Mouse (Mus musculus) forebrain, embryonic 12.5 days (tissue): ENCODE measurements around the gene Fan1. TPM values are rescaled to one million over a fixed set of nuclear protein-coding genes. Genes with fewer than 3 reads are reported as not detected.

Experiments
- ATAC-seq: fragments of 200-750 bp; cut with Nextera tagmentation; 2 replicates; pipeline ENCODE4 v1.8.0; 2017; ENCODE audit warnings: moderate TSS enrichment; ENCODE audit not compliant: low FRiP score
- H3K27ac ChIP-seq: fragments of 300-500 bp; sonication (generic); 2 replicates; pipeline ENCODE4 v1.5.1; 2016; ENCODE audit warnings: mild to moderate bottlenecking
- H3K27me3 ChIP-seq: fragments of 300-500 bp; sonication (generic); 2 replicates; pipeline ENCODE4 v1.6.1; 2016; ENCODE audit warnings: mild to moderate bottlenecking
- H3K36me3 ChIP-seq: fragments of 300-500 bp; sonication (generic); replicated peaks from 2 replicates; pipeline ENCODE4 v1.6.1; 2016; ENCODE audit warnings: mild to moderate bottlenecking
- H3K4me1 ChIP-seq: fragments of 300-500 bp; sonication (generic); 2 replicates; pipeline ENCODE4 v1.6.1; 2016
- H3K4me2 ChIP-seq: fragments of 300-500 bp; sonication (generic); 2 replicates; pipeline ENCODE4 v1.6.1; 2016; ENCODE audit warnings: mild to moderate bottlenecking, moderate library complexity
- H3K4me3 ChIP-seq: fragments of 300-500 bp; sonication (generic); replicated peaks from 2 replicates; pipeline ENCODE4 v1.5.1; 2016; ENCODE audit warnings: mild to moderate bottlenecking
- H3K9ac ChIP-seq: fragments of 300-500 bp; sonication (generic); 2 replicates; pipeline ENCODE4 v1.6.1; 2016; ENCODE audit warnings: mild to moderate bottlenecking
- H3K9me3 ChIP-seq: fragments of 300-500 bp; sonication (generic); 2 replicates; pipeline ENCODE4 v1.6.1; 2016
- WGBS: fragments of 180-500 bp; shearing (Covaris S2); methylation state at CpG from one replicate; pipeline ENCODE4 v1.1.7; 2016; 5-methylcytosine and 5-hydroxymethylcytosine counted together
- polyA plus RNA-seq: library from polyadenylated mRNA; unstranded; fragments of >200 nt; fragmentation: Nextera tagmentation; extraction: Ambion mirVana; gene quantifications from 2 replicates; pipeline ENCODE4 v1.2.1, GENCODE M21; 2016

The Fan1 gene
- polyA plus RNA-seq, 1 experiment from 2014 or later: 10.2 TPM

DNA sequence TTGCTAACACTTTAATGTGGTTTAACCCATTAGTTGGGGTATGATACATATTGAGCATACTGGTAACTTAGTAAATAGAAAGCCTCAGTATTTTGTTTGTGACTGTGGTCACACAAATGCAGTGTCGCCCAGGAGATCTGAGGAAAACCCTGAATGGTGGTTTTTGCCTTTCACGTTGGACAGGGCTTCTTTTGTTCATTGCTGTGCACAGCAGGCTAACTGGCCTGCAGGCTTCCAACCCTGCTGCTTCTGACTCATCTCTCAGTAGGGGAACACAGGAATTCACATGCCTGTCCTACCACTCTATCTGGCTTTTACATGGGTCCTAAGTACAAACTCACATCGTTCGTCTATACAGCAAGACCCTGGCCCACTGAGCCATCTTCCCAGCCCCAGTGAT, 52.2 kb downstream of the Fan1 start:
- 73% methylated on average over 4 of the region's 4 CpGs for WGBS
- Histone ChIP-seq H3K36me3 (peaks cover 27% of the 10 kb centered on the region), H3K4me2 (no peak overlapping the region), H3K9ac (no peak overlapping the region), H3K4me3 (no peak overlapping the region), H3K4me1 (no peaks in the 10 kb centered on the region), H3K27me3 (no peaks in the 10 kb centered on the region), H3K9me3 (no peaks in the 10 kb centered on the region), H3K27ac (no peak overlapping the region)
- ATAC-seq: no peak

DNA sequence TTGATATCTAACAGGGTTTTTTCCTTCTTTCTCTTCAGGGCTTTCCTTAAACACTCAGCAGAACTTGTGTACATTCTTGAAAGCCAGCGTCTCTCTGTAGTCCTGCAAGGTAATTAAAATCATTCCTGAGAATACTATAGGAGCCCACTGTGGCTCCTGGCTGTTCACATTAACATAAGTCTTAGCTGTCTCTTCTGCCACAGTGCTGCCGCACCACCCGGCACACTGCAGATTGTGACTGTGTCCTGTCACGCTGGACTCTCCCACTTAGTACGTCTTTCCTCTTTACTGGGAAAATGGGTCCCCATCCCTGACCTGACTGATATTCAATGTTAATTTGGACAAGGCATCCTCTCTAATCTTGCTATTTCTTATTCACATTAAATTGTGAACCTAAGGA, 52.8 kb downstream of the Fan1 start:
- 83% methylated on average over 5 of the region's 5 CpGs for WGBS
- ATAC-seq: no peak
- H3K36me3 ChIP-seq: peaks cover 32% of the 10 kb centered on the region
- no peaks in the 10 kb centered on the region for H3K4me1 ChIP-seq
- H3K4me2 ChIP-seq: no peak overlapping the region
- no peaks in the 10 kb centered on the region for H3K9me3 ChIP-seq
- no peak overlapping the region for H3K4me3 ChIP-seq
- H3K9ac ChIP-seq: no peak overlapping the region
- H3K27ac ChIP-seq: no peak overlapping the region
- no peaks in the 10 kb centered on the region for H3K27me3 ChIP-seq

DNA sequence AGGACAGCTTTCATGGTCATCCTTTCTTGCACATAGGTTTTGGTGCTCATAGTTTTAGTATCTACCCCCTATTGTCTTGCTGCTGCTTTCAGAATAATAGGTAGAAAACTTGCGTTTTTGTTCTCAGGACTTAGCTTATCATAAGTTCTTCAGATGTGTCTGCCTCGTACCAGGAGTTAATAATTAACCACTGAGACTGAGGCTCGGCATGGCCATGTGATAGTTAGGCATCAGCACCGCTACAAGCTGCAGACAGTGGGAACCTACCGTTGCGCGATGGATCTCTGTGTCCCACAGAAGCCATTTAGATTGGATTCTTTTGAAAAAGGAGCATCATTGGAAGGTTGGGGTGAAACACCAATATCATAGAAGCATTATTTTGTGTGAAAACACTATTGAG, 61.1 kb downstream of the Fan1 start:
- H3K27ac ChIP-seq: no peak overlapping the region
- H3K4me2 ChIP-seq: no peak overlapping the region
- H3K4me1 ChIP-seq: no peaks in the 10 kb centered on the region
- 91% methylated on average over 7 of the region's 7 CpGs for WGBS
- H3K27me3 ChIP-seq: no peaks in the 10 kb centered on the region
- no peak overlapping the region for H3K4me3 ChIP-seq
- no peak overlapping the region for H3K9ac ChIP-seq
- ATAC-seq: no peak
- H3K36me3 ChIP-seq: peaks cover 19% of the 10 kb centered on the region
- no peaks in the 10 kb centered on the region for H3K9me3 ChIP-seq

DNA sequence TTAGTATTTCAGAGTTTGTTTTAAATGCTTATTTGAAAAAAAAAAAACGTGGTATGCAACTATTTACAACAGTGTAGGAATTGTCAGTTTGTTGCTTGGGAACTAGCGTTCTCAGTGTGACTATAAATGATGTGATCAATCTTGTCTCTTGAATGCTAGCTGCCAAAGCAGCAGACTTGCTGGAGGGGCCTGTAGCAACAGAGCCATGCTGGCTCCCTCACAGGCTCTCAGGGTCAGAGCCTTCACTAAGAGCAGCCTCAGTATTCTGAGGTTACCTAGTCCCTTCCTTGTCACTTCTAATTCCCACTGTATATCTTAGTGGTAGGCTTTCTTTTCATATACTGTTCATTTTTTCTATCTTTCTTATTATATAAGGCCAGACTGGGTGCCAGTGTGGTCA, 63.1 kb downstream of the Fan1 start:
- Histone ChIP-seq H3K4me3 (no peak overlapping the region), H3K9ac (no peak overlapping the region), H3K27me3 (no peaks in the 10 kb centered on the region), H3K4me2 (no peak overlapping the region), H3K27ac (no peak overlapping the region), H3K36me3 (peaks cover 8% of the 10 kb centered on the region), H3K4me1 (no peaks in the 10 kb centered on the region), H3K9me3 (no peaks in the 10 kb centered on the region)
- WGBS: 86% methylated on average over 2 of the region's 2 CpGs
- ATAC-seq: no peak

DNA sequence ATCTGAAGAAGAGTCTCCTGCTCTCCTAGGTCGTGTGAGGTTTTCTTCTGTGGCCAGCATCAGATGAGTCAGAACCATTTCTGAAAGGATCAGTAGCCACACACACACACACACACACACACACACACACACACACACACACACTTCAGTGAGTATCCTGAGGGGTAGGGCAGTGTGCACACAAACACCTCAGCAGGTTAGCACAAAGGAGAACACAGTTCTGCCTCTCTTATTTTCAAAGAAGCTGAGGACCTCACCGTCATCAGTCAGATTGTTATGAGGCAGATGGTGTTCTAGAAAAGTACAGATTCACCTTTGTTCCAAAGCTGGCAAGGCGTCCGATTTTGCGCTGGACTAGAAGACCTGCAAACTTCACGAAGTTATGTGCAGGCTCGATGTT, 63.7 kb downstream of the Fan1 start:
- no peaks in the 10 kb centered on the region for H3K27me3 ChIP-seq
- no peak for ATAC-seq
- WGBS: 91% methylated on average over 7 of the region's 7 CpGs
- H3K4me3 ChIP-seq: no peak overlapping the region
- H3K9me3 ChIP-seq: no peaks in the 10 kb centered on the region
- H3K36me3 ChIP-seq: peaks cover 7% of the 10 kb centered on the region; the same call in 1 of the 2 replicates
- H3K9ac ChIP-seq: no peak overlapping the region
- H3K4me2 ChIP-seq: no peak overlapping the region
- no peak overlapping the region for H3K27ac ChIP-seq
- H3K4me1 ChIP-seq: no peaks in the 10 kb centered on the region

Other genes with a start within 250 kb of the Fan1 start
- gene Trpm1, start 220.3 kb downstream of the Fan1 start, polyA plus RNA-seq: 0.63 and 2.0 TPM in 2 replicates
- gene Mtmr10, start 86.4 kb downstream of the Fan1 start, polyA plus RNA-seq: 12.3 and 12.4 TPM in 2 replicates
- gene Mphosph10, start 18.2 kb upstream of the Fan1 start, polyA plus RNA-seq: 48.5 and 51.3 TPM in 2 replicates
- 30.7 and 34.9 TPM in 2 replicates for gene Mcee, start 18.5 kb upstream of the Fan1 start, polyA plus RNA-seq
- 101 and 106 TPM in 2 replicates for gene Apba2, start 127.6 kb upstream of the Fan1 start, polyA plus RNA-seq